Mouse (Mus musculus) thymus, adult 2 months (tissue): ENCODE data around the gene Scgb3a1.

Source experiments
- CTCF ChIP-seq: fragments of 200-500 bp; IDR thresholded peaks from 2 replicates; pipeline ENCODE4 v1.5.1; 2012; ENCODE audit warnings: mild to moderate bottlenecking, control low read depth, low read length, moderate library complexity, borderline replicate concordance; ENCODE audit not compliant: control insufficient read depth, poor library complexity, insufficient read depth; ENCODE audit errors: extremely low read depth
- POLR2A ChIP-seq: fragments of 200-500 bp; IDR thresholded peaks from 2 replicates; pipeline ENCODE4 v1.6.1; 2012; ENCODE audit warnings: mild to moderate bottlenecking, low read length, control low read depth, moderate library complexity; ENCODE audit not compliant: control insufficient read depth, poor library complexity, insufficient read depth; ENCODE audit errors: extremely low read depth

DNA sequence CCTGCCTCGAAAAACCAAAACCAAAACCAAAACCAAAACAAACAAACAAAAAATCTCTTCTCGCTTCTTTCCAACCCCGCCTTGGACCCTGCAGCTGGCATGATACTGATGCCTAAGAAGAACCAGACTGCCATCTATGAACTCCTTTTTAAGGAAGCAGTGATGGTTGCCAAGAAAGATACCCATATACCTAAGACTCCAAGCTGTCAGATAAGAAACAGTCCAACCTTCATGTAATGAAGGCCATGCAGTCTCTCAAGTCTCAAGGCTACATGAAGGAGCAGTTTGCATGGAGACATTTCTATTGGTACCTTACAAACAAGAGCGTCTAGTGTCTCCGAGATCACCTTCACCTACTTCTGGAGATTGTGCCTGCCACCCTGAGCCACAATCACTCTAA lies 34.4 kb downstream of the Scgb3a1 start:
- TF ChIP-seq CTCF (no peak), POLR2A (no peak)
